Mouse (Mus musculus): ENCODE results near the gene 4933424G06Rik. TPM values are rescaled to one million over a fixed set of nuclear protein-coding genes. Genes with fewer than 3 reads are reported as not detected.

4933424G06Rik gene
- not detected for polyA plus RNA-seq (2014; fragmentation: Illumina TruSeq; extraction: RNeasy Lipid Tissue Mini Kit (QIAGEN cat#74804); ENCODE audit: low read depth, low replicate concordance)

DNA sequence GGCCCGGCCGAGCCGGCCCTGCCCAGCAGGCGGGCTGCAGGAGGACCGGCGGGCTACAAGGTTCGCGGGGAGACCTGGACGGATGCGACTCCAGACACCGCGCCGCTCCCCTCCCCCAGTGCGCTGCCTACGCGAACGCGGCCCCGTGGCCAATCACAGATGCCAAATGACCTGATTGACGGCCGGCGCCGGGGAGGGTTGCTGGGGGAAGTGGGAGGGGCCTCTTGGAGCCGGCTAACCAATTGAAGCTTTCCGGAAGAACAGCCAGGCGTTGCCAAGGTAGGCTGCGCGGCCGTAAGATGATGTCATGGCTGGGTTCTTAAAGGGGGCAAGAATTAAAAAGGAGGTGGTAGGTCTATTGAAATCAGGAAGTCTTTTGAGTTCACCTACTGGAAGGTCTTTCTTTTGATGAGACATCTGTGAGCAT, at the start of gene 4933424G06Rik:
Gene 4933424G06Rik (plus strand): TSS at position 296 of the 427 bp plus-strand sequence.

DNA sequence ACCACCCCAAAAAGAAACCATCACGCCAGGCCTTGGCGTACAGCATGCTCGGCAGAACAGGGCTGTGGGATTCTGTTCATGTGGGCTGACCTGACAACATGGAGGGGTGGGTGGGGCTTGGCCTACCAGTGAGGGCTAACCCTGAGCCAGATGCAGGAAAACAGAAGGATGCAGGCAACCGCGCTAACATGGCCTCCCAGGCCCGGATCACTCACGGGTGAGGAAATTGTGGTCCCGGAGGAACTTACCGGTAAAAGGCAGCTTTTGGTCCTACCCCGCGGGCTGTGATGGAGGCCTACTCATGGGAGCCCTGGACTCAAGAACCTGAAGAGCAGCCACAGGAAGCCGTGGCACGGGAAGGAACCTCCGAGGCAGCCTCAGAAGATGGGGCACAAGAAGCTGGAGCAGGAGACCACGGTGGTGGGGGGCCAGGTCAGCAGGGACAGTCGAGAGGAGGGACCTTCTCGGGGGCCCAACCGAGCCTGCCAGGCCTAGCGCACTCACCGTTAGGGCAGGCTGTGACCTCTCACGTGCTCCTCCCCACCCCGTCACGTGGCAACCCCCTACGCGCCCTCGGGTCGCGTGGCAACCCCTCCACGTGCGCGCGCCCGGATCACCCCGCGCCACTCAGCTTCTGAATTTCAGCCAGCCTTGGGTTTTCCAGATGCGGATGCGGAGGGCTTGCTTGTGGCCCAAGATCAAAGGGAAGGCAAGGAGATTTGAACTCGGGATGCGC, 27.2 kb upstream of the 4933424G06Rik start, which contains the start of gene Fam178b:
Gene Fam178b (minus strand): TSS at position 564 of the 736 bp plus-strand sequence.

DNA sequence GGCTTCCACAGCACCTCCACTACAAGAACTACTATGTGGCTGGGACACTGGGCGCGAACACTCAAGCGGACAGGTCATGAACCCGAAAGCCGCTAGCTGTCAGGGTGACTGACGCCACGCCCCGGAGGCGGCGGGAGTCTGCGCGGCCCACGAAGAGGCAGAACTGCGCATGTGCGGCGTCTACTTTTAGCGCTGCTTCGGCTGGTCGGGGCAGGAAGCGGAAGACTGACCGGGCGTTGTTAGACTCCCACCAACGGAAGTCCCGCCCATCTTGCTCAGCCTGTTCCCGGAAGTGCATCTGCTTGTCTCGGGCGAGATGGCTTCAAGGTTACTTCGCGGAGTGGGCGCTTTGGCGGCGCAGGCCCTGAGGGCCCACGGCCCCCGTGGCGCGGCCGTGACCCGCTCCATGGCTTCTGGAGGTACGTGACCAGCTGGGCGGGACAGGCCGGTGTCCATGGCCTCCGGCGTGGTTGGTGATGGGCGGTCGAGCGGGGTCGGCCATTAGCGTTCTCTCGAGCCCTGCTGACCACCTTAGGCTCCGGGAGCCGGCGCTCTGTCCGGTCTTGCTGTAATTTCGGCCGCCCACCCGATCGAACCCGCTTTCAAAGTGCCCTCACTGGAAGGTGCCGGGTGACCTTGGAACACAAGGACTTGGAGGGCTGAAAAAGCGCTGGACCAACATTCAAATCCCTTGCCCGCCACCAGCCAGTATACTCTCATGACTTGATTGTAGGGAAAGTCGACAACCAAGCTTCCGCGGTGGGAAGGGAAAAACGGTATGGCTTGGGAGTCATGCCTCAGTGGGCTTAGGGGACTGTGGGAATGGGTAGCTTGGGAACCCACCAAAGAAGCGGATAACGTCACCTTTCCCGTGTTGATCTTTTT, 18.4 kb upstream of the 4933424G06Rik start, which contains the start of gene Cox5b:
Gene Cox5b (plus strand): TSS at position 179 of the 885 bp plus-strand sequence.

DNA sequence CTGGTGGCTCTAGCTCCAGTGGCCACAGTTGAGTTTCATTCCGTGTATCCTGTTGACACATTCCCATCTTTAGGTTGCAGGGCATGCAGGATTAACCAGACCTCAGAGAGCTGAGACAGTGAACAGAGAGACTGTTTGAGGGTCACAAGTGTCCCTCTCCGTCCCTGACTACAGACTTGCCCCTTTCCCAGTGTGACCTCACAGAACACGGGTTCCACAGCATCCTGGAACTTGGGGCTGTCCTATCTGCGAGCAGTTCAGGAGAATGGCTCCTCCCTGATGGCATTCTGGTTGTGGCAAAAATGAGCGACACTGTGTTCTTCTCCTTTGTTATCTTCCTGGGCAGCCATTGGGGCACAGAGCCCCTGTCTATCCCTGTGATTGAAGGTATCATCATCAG, 4.4 kb downstream of the 4933424G06Rik start, which contains the start of gene Actr1b:
Gene Actr1b (minus strand): TSS at position 112 of the 400 bp plus-strand sequence.

DNA sequence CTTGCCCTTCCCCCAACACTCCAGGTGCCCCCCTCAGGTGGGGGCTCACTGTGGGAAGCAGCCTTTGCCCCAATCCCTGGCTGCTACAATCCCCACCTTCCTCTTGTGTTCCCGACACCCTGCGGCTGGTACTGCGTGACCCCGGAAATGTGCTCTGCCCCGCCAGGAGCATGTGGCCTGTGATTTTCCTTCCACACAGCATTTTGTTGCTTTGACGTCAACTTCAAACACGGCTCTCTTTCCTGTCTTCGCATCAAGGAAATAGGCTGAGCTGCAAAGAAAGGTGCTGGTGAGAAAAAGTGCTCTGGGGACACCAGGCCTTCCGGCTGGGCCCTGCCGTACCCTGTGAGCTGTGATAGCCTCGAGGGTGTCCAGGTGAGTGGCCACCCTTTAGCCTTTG, 51.6 kb downstream of the 4933424G06Rik start, which contains the start of gene Zap70:
Gene Zap70 (plus strand): TSS at position 231 of the 400 bp plus-strand sequence.

Other genes starting within 250 kb of the 4933424G06Rik start
- gene Cnnm4, start 238.5 kb upstream of the 4933424G06Rik start, polyA plus RNA-seq (2014; fragmentation: Illumina TruSeq; extraction: RNeasy Lipid Tissue Mini Kit (QIAGEN cat#74804); ENCODE audit: low read depth, low replicate concordance): 1.6 TPM
- 11.4 TPM for gene Cnnm3, start 198.3 kb upstream of the 4933424G06Rik start, polyA plus RNA-seq (2014; fragmentation: Illumina TruSeq; extraction: RNeasy Lipid Tissue Mini Kit (QIAGEN cat#74804); ENCODE audit: low read depth, low replicate concordance)
- gene Ankrd23, start 173.3 kb upstream of the 4933424G06Rik start, polyA plus RNA-seq (2014; fragmentation: Illumina TruSeq; extraction: RNeasy Lipid Tissue Mini Kit (QIAGEN cat#74804); ENCODE audit: low read depth, low replicate concordance): 7.8 TPM
- not detected for gene Gm42417, start 170.7 kb upstream of the 4933424G06Rik start, polyA plus RNA-seq (2014; fragmentation: Illumina TruSeq; extraction: RNeasy Lipid Tissue Mini Kit (QIAGEN cat#74804); ENCODE audit: low read depth, low replicate concordance)
- gene Ankrd39, start 162.7 kb upstream of the 4933424G06Rik start, polyA plus RNA-seq (2014; fragmentation: Illumina TruSeq; extraction: RNeasy Lipid Tissue Mini Kit (QIAGEN cat#74804); ENCODE audit: low read depth, low replicate concordance): 3.6 TPM
- 1.7 TPM for gene Sema4c, start 151.8 kb upstream of the 4933424G06Rik start, polyA plus RNA-seq (2014; fragmentation: Illumina TruSeq; extraction: RNeasy Lipid Tissue Mini Kit (QIAGEN cat#74804); ENCODE audit: low read depth, low replicate concordance)
- gene Fam178b, start 27.0 kb upstream of the 4933424G06Rik start, polyA plus RNA-seq (2014; fragmentation: Illumina TruSeq; extraction: RNeasy Lipid Tissue Mini Kit (QIAGEN cat#74804); ENCODE audit: low read depth, low replicate concordance): not detected
- gene Cox5b, start 18.7 kb upstream of the 4933424G06Rik start, polyA plus RNA-seq (2014; fragmentation: Illumina TruSeq; extraction: RNeasy Lipid Tissue Mini Kit (QIAGEN cat#74804); ENCODE audit: low read depth, low replicate concordance): 87.3 TPM
- gene Actr1b, start 4.3 kb downstream of the 4933424G06Rik start, polyA plus RNA-seq (2014; fragmentation: Illumina TruSeq; extraction: RNeasy Lipid Tissue Mini Kit (QIAGEN cat#74804); ENCODE audit: low read depth, low replicate concordance): 22.0 TPM
- not detected for gene Zap70, start 51.6 kb downstream of the 4933424G06Rik start, polyA plus RNA-seq (2014; fragmentation: Illumina TruSeq; extraction: RNeasy Lipid Tissue Mini Kit (QIAGEN cat#74804); ENCODE audit: low read depth, low replicate concordance)
- gene Tmem131, start 233.5 kb downstream of the 4933424G06Rik start, polyA plus RNA-seq (2014; fragmentation: Illumina TruSeq; extraction: RNeasy Lipid Tissue Mini Kit (QIAGEN cat#74804); ENCODE audit: low read depth, low replicate concordance): 53.2 TPM

Measured in adrenal gland, adult 10 weeks (tissue).